Mouse (Mus musculus) brain, embryonic 14.5 days (tissue): ENCODE data around the gene Rnf41. TPM values are rescaled to one million over a fixed set of nuclear protein-coding genes. Genes with fewer than 3 reads are reported as not detected.
A peak's percentile ranks its signal among the peaks of the same experiment; 100 is the strongest.

Experiments used
- DNase-seq: peaks from one replicate; pipeline ENCODE4 v3.0.0-alpha.2; 2011; ENCODE audit warnings: low read depth
- CTCF ChIP-seq: fragments of 200-500 bp; IDR thresholded peaks from 2 replicates; pipeline ENCODE4 v1.5.1; 2012; ENCODE audit warnings: inconsistent platforms, mild to moderate bottlenecking, moderate library complexity, borderline replicate concordance; ENCODE audit not compliant: insufficient read depth, insufficient read length; ENCODE audit errors: extremely low read depth
- POLR2A ChIP-seq: fragments of 200-500 bp; IDR thresholded peaks from 2 replicates; pipeline ENCODE4 v1.6.1; 2012; ENCODE audit warnings: mild to moderate bottlenecking, inconsistent platforms, borderline replicate concordance; ENCODE audit not compliant: poor library complexity, insufficient read depth, insufficient read length, severe bottlenecking; ENCODE audit errors: extremely low read depth
- polyA plus RNA-seq: library from polyadenylated mRNA; depleted of rRNA; stranded (reverse); fragments of >200 nt; gene quantifications from 2 replicates; pipeline ENCODE4 v1.2.3, GENCODE M21; 2012

The Rnf41 gene
- polyA plus RNA-seq, 1 experiment: 76.9 TPM

GRCm38 (mm10) chr10:128409692-128410559, 1.5 kb upstream of the Rnf41 start:
- TF ChIP-seq CTCF (peak; percentile 74), POLR2A (peak; percentile 61)
- peak; percentile 100 for DNase-seq

- DNase-seq: no peak
- TF ChIP-seq POLR2A: no peak
Observed at GRCm38 (mm10) chr10:128410560-128410845, 954 bp upstream of the Rnf41 start.

DNA sequence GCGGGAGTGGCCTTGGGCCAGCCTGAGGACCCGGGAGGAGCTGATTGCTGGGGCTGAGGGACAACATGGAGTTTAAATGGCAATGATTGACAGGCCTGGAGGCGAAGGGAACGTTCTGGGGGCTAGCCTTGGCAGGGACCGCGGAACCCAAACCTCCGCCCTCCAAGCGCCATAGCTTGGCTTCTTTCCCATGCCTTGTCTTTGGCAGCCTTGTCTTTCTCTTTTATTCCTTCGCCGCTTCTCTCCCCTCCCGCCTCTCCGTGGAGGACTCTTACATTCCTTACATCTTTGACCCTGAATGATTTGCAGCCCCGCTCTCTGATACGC, 561 bp downstream of the Rnf41 start:
- no peak for TF ChIP-seq POLR2A
- no peak for TF ChIP-seq CTCF
- peak; percentile 74 for DNase-seq

GRCm38 (mm10) chr10:128412558-128412957, 1.1 kb downstream of the Rnf41 start:
- no peak for DNase-seq
- no peak for TF ChIP-seq POLR2A
- no peak for TF ChIP-seq CTCF

DNA sequence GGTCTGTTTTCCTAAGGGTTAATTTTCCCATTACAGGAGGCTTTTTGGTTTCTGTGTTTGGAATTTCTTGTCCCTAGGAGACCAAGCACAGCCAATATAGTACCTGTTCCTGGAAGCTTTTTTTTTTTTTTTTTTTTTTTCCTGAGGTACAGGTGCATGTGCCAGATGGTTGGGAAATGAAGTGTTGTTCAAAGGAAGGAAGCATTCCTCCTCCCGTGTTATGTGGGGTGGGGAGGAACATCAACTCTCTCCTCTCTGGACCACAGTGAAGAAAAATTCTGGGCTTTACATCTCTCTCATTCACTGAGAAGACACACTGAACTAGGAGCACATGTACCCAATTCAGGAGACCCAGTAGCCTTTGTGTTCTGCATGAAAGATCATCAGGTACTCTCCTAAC, 1.6 kb downstream of the Rnf41 start:
- DNase-seq: no peak
- no peak for TF ChIP-seq POLR2A
- no peak for TF ChIP-seq CTCF

DNA sequence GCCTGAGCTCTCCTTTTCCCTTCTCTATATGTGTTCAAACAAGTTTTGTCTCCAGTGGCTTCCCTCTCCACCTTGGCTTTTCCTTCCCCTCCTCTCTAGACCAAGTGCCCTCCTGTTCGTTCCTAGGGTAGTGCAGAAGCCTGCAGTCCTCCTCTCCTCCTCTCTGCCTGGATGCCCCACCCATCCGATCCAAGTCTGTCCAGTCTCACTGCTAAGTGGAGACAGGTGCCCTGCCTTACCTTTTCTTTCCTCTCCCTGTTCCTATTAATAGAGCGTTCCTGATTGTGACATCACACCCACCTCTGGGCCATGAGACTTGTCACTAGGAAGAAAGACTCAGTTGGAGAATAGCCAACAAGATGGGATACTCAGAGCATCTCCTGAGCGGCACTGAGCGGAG, 3.4 kb downstream of the Rnf41 start:
- TF ChIP-seq POLR2A (no peak), CTCF (no peak)
- no peak for DNase-seq

- DNase-seq: no peak
- TF ChIP-seq POLR2A (no peak), CTCF (no peak)
Observed at GRCm38 (mm10) chr10:128422426-128422825, 11.0 kb downstream of the Rnf41 start.

- DNase-seq: no peak
- TF ChIP-seq POLR2A (no peak), CTCF (no peak)
Observed at GRCm38 (mm10) chr10:128424604-128425003, 13.1 kb downstream of the Rnf41 start.

DNA sequence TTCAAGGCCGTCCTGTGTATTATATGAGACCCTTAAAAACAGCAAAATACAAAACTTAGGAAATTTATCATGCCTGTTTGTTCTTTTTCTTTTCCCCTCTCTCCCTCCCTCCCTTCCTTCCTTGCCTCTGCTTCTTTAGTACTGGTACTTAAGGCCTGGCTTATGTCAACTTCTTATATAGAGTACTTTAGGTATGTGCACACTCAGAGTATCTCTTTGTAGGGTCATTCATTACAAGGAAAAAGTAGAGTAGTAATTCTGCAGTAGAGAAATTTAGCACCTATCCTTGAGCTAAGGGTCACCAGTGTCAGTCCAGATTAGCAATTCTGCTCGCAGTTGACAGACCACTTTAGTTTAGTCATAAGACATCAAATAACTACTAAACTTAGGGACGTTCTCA, 13.8 kb downstream of the Rnf41 start:
- no peak for DNase-seq
- TF ChIP-seq POLR2A (no peak), CTCF (no peak)

DNA sequence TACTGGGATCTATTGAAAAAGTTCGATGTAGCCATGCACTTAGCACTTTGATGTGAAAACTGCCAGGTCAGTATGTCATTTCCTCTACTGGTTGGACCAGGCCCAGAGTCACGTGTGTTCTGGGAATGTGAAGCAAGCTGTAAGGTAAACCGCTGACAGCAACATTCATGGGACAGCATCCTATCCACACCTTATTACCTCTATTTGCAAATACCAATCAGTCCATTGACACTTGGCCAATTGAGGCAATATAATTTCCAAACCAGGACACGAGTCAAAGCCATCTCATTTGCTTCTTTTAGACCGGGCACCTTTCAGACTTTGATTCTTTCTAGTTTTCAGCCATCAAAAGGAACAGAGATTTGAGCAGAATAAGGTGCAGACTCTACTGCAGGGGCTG, 17.6 kb downstream of the Rnf41 start:
- TF ChIP-seq POLR2A (no peak), CTCF (no peak)
- no peak for DNase-seq

DNA sequence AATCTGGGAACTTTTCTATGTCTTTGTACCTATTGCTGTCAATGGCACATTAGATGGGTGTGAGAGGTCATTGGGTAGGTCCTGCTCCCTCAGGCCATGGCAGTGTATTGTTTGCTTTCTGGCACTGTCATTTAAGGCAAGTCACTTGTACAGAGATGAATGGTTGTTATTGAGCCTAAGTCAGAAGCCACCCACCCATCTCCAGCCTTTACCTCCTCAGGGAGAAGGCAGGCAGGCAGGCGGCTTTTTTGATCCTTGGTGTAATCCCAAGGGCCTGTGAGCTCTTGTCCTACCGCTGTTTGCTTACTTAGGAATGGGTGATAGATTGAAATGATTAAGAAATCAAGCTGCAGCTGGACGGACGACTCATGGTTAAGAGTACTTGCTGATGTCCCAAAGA, 18.0 kb downstream of the Rnf41 start:
- TF ChIP-seq CTCF (no peak), POLR2A (no peak)
- DNase-seq: no peak

DNA sequence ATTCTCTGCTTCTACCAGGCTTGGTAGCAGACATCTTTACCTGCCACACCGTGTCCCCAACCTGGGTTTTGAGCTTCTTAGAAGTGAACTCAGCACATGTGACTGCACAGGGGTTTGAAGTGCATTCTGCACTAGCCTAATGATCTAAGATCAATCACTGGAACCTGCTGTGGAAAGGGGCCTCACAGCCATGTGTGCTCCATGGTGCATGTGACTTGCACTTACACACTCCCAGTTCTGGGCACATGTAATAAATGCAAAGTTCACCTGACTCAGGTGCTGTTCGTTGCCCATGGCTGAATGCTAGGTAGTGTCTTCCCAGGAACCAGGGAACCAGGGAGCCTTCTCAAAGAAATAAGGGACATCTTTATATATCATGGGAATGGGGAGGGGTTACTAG, 22.0 kb downstream of the Rnf41 start:
- TF ChIP-seq CTCF (no peak), POLR2A (no peak)
- no peak for DNase-seq

DNA sequence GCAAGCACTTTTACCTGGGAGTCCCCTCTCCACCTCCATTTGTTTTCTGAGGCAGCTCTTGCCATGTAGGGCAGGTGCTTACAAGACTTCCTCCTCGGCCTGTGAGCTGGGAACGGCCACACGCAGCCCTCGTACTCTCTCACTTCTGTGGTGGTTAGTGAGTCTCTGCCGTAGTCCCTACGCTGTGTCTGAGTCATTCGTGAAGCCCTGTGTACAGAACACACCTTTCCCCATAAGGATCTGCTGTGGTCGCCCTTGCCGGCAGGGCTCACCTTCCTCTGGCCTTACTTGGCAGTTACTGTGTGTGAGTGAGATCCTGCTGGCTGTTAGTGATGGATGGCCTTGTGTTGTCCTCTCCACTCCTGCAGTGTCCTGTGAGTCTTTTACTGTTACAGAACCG, 23.2 kb downstream of the Rnf41 start:
- TF ChIP-seq CTCF (no peak), POLR2A (no peak)
- DNase-seq: no peak

DNA sequence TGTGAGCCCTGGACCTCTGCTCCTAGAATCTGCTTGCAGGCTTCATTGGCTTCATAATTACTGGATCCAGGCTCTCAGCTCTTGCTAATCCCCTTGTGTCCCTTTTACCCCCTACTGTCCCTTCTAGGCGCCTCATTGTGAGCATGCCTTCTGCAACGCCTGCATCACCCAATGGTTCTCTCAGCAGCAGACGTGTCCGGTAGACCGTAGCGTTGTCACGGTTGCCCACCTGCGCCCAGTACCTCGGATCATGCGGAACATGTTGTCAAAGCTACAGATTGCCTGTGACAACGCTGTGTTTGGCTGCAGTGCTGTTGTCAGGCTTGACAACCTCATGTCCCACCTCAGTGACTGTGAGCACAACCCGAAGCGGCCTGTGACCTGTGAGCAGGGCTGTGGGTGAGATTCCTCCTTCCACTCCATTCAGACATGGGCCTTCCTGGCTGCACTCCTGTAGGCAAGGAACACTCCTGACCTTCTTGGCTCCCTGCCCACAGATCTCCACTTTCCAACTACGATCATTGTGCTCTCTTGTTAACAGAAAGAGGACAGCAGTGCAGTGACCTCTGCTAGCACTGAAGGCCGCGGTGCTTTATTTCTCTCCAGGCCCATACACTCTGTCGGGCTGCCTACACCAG, 23.8 kb downstream of the Rnf41 start:
- DNase-seq: peak; percentile 24
- TF ChIP-seq CTCF: no peak
- TF ChIP-seq POLR2A: no peak
